Mouse (Mus musculus) cerebellum, postnatal 36 days (tissue): ENCODE data around the gene Vps26a.

Source experiments
- DNase-seq, 2 experiments: peaks; one replicate each; pipeline ENCODE4 v3.0.0; 2021 to 2022; ENCODE audit warnings: mixed read lengths in 2 of 2

Gene Vps26a

GRCm38 (mm10) chr10:62486618-62487415, at the start of gene Vps26a:
Gene Vps26a (minus strand): TSS chr10:62486805.
- DNase-seq, result peak; percentile 95 to 96

- DNase-seq, result no peak
These were observed 47.9 kb upstream of the Vps26a start for GRCm38 (mm10) chr10:62534509-62534908.

DNA sequence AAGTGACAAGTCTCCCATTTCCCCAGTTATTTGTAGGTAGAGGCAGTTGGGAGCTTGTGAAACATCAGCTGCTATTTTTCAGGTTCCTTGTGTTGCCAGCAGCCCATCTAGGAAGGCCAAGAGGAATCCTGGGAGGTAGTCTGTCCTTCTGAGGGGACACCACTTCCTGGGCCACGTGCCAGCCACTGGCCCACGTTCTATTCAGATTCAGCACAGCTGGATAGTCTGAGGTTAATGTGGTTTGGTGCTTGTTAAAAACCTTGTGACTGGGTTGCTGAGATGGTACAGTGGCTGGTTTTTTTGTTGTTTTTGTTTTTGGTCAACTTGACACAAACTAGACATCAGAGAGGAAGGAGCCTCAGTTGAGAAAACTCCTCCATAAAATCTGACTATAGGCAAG, 46.2 kb upstream of the Vps26a start:
- DNase-seq, result no peak

DNA sequence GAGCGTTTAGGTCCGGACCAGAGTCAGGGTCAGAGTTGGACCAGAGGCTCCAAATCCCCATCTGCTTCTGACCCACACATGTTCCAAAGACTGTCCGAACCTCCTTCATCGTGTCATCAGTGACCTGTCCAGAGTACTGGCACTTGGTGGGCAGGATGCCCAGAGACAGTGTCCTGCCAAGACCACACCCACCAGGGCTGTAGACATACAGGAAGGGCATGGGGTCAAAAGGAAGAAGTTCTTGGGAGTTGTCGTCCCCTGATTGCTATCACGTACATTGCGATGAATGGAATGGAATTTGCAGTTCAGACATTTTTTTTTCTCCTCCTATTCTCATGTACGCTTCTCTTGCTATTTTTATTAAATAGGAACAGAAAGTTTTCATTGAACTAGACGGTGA, 43.6 kb upstream of the Vps26a start:
- no peak for DNase-seq

- no peak for DNase-seq
These were observed 40.7 kb upstream of the Vps26a start, which contains the start of gene Srgn for GRCm38 (mm10) chr10:62527351-62527750. Gene Srgn (minus strand): TSS chr10:62527451.

DNA sequence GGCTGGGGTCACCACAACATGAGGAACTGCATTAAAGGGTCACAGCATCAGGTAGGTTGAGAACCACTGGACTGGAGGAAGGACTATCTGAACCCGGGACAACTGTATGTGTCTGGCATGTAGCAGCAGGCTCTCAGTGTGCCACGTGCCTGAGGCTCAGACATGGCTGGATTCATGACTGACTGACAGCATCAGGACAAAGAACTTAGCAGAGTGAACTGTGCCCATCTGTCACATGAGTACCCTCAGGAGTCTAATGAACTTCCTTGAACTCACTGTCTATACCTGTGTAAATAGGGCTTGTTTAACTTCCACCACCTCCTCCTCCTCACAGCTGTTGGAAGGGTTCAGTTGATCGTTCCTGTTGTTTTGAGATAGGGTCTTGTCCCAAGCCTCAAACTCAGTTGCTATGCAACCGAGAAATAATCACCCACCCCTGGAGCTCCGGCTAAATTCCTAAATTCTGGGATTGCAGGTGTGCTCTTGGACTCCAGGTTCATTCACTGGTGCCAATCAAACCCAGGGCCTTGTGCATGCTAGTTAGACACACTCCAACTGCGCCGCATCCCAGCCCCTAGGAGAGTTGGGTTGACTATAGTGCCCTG, 35.8 kb upstream of the Vps26a start:
- no peak for DNase-seq

DNA sequence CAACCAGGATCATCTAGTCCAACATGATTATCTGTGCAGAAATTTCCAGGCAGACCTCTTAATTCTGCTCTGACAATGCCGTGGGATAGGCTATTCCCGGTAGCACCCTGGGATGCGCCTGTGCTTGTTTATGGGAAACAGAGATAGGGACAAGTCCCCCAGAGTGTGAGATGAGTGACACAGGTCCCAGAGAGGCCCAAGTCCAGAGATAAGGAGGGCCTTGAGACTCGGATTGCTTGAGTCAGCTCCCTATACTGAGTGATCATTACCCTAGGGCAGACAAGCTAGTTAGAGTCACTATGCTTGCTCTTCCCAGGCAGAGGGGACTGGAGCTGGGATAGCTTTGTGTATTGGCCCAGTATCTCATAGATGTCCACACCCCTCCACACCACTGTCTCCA, 35.2 kb upstream of the Vps26a start:
- no peak for DNase-seq

DNA sequence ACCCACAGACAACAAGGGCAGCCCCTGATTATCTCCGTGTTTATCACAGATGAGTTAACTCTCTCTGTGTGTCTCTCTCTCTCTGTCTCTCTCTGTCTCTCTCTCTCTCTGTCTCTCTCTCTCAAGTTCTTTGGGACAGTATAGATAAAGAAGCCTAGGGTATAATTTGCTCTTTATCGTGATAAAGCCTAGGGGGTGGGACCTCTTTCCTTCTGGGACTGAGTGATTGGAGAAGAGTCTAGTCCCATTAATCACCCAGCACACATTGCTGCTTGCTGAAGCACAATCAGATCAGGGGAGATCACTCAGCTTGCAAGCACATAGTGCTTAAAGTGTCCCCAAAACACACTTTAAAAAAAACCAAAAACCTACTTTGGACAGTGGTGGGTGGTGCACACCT, 34.3 kb upstream of the Vps26a start:
- DNase-seq, result no peak

GRCm38 (mm10) chr10:62517511-62517910, 30.9 kb upstream of the Vps26a start:
- DNase-seq, result no peak

- DNase-seq, result no peak
These were observed 26.2 kb upstream of the Vps26a start for GRCm38 (mm10) chr10:62512855-62513254.

DNA sequence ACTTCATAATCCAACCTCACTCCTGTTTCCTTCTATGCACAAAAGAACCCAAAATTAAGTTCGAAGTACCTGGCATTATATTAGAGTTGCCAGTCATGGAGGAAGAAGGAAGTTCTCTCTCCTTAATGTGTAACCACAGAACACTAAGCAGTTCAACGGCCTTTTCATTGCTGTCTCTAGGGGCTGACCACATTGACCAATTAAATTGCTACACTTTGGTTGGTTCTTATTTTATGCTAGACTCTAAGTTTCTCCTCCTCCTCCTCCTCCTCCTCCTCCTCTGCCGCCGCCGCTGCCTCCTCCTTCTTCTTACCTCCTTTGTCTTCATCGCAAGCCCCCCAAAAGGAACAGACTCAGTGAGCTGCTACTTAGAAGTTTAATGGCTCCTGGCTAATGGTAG, 24.9 kb upstream of the Vps26a start:
- DNase-seq, result no peak

GRCm38 (mm10) chr10:62509032-62509656, 22.5 kb upstream of the Vps26a start:
- no peak for DNase-seq

- DNase-seq, result no peak
These were observed 21.9 kb upstream of the Vps26a start for GRCm38 (mm10) chr10:62508459-62508858.

- no peak for DNase-seq
These were observed 21.1 kb upstream of the Vps26a start for GRCm38 (mm10) chr10:62507591-62508308.

DNA sequence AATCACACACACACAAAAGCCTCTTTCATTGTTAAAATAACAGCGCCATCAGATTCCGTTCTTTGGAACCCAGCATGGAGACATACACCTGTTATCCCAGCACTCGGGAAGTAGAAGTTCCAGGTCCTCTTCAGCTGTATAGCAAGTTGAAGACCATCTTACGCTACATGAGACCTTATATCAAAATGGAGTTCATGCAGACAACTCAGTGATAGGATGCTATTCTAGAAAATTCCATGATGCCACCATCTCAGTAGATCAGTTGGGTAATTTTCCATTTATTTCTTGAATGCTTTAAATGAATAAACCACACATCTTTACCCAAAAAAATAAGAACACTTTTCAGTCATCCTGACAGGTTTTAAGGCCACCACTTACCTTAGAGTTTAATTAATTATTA, 20.5 kb upstream of the Vps26a start:
- no peak for DNase-seq

GRCm38 (mm10) chr10:62506019-62506556, 19.5 kb upstream of the Vps26a start:
- DNase-seq, result no peak

DNA sequence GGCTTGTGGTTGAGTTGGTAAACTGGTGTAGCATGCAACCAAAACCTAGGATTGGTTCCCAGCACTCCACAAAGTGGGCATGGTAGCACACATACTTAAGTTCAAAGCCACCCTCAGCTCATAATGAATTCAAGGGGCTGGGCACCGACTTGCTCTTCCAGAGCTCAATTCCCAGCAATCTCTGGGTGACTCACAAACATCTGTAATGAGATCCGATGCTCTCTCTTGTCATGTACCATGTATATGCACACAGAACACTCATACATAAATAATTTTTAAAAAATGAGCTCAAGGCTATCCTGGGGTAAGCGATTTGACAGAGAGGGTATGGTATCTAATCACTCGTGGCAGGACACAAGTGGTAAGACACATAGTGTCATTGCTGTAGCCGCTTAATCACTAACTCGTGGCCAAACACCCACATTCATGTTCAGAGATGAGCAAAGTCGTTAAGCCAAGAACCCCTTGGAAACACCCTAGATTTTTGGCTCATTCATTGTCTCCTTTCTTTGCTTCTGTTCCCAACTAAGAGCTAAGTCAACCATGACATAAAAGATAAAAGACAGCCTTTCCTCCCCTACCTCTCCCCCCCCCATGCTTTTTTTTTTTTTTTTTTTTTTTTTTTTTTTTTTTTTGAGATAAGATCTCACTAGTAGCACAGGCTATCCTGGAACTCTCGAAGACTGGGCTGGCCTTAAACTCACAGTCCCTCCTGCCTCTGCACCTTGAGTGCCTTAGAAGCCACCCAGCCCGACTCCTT, 18.8 kb upstream of the Vps26a start:
- no peak for DNase-seq

DNA sequence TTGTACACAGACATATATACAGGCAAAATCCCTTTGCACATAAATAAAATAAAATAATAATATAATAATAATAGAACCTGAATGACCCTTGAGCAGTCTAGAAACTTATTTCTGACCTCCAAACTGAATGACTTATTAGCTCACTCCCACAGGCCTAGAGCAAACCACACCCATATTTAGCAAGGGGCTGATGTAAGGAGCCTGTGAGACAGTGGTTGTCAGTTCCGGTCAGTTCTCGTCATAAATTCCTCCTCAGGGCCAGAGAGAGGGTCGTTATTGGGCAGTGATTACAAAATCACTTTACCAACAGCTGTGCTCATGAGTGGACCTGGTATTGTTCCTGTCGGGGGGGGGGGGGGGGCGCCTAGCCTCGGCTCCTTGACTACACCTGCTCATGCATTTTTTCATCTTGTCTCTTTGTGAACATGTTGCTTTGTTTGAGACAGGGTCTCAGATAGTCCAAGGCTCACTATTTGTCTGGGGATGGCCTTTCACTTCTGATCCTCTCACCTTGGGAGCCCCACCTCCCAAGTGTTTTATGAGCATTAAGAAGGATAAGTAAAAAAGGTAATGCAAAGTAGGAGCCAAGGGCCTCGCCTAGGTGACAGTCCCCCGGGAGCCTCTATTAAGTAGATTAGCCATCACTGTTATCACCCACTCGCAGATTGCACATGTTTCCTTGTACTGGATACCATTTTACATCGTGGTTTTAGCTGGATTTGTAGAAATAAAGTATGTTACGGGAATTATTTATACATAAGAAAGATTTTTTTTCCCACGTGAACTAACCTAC, 17.4 kb upstream of the Vps26a start:
- DNase-seq, result no peak

- no peak for DNase-seq
These were observed 16.7 kb upstream of the Vps26a start for GRCm38 (mm10) chr10:62503353-62503752.

DNA sequence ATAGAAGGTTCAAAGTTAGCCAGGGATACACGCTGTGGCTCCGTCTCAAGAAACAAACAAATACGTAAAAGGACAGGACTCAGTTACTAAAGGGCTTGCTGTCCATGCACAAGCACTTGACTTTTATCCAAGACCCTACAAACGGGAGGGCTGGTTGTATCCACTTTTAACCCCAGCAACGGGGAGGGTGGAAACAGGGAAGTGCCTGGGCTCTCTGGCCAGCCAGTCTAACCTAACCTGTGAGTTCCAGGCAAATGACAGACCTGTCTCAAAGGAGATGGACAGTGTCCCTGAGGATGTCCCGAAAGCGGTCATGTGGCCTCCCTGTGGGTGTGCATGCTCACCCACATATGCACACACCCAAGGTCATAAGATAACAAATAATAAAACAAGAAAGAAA, 15.3 kb upstream of the Vps26a start:
- DNase-seq, result no peak

DNA sequence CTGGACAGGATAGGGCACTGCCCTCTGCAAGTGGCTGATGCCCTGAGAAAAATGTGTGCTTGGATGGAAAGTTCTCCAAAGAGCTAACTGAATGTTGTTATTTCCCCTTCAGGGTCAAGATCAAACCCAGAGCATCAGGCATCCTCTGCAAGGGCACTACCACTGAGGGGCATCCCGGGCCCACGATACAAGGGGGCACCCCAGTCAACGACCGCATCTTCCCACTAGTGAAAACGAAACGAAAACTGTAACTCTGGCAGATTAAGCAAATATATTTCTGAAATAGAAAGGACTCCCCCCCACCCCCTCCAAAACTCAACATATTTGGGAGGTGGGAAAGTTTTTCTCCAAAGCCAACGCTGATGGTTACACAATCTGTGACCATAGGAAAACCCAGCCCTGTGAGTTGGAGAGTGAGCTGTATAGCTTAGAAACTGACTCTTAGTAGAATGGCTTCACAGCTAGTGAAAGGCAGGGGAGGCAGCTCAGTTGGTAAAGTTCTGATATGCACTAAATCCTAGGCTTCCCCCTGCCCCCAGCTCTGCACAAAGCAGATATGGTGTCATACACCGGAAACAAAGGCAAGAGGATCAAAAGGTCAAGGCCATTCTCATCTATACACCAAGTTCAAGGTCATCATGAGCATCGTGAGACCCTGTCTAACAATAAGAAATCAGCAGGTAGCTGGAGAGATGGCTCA, 14.5 kb upstream of the Vps26a start:
- no peak for DNase-seq
